In the genomic region with DNA sequence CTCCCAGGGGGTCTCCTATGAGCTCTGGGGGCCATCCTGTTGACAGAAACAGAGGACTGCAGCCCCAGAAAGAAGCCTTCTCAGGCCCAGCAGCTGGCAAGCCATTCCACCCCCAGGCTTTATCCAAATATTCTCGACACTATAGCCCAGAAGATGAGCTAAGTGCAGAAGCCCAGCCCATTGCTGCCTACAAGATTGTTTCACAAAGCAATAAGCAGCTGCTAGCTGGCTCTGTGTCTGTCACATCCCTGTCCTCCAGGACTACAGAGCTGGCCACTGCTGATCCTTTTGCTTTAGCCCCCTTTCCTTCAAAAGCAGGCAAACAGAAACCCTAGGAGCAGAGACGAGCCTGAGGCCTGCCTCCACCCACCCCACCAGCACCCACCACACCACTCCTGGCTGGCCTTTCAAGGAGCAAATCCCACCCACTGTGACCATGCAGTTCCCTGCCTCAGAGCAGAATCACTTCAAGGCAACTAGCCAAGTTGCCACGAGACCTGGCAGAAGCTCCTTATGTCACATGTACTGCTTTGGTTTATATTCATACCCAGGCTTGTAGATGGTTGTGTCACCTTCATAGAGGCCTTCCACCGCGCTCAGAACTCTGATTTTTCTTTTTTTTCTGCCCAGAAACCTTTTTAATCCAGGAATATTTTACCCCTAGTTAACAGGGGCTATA, we compare ENCODE assay signal across 9 mouse cellular contexts. TPM values are rescaled to one million over a fixed set of nuclear protein-coding genes. Genes with fewer than 3 reads are reported as not detected.
DNase-seq lines count a peak whose midpoint lies in the region; ATAC-seq and TF ChIP-seq lines count a peak whose summit lies in the region.
"Had no signal": no experiment of that assay in that cellular context is flagged by ENCODE, and none has a peak within 500 bp of the region (broad histone marks: within the 10 kb centered on the region; RNA-seq: fewer than 3 reads in every experiment).

No protein-coding gene starts in this region.

- H3K27ac ChIP-seq in forebrain, postnatal 0 days (ENCODE audit: low read depth, low read length): no peak overlapping the region
- H3K27ac ChIP-seq in forebrain, embryonic 11.5 days (ENCODE audit: low read depth, low read length): no peak overlapping the region
- H3K27ac ChIP-seq in lung, postnatal 0 days (ENCODE audit: low read length): no peak overlapping the region
- H3K27ac ChIP-seq in heart, embryonic 15.5 days: 0 out of 2 replicates have a peak overlapping the region, but pooled peaks have one; percentile 15

- H3K4me3 ChIP-seq in forebrain, postnatal 0 days (ENCODE audit: low read depth, low read length): no peak overlapping the region
- no peak overlapping the region for H3K4me3 ChIP-seq in forebrain, embryonic 11.5 days (ENCODE audit: low read depth, low read length)
- no peak overlapping the region for H3K4me3 ChIP-seq in lung, postnatal 0 days (ENCODE audit: low read depth, low read length)
- H3K4me3 ChIP-seq in heart, embryonic 15.5 days: no peak overlapping the region
- H3K4me3 ChIP-seq: megakaryocyte, embryonic 14.5 days had no signal

- TF ChIP-seq CTCF in forebrain, postnatal 0 days (IDR thresholded peaks at IDR 0.05; ENCODE audit: low read depth): no peak
- TF ChIP-seq CTCF in lung, postnatal 0 days (IDR thresholded peaks at IDR 0.05): no peak

- H3K36me3 ChIP-seq in forebrain, postnatal 0 days (ENCODE audit: insufficient read depth): peaks cover 26% of the 10 kb centered on the region
- peaks cover 7% of the 10 kb centered on the region; the same call in 1 of the 2 replicates for H3K36me3 ChIP-seq in forebrain, embryonic 11.5 days (ENCODE audit: control insufficient read depth, insufficient read depth, low read length)
- H3K36me3 ChIP-seq in lung, postnatal 0 days (ENCODE audit: insufficient read depth, low read length): peaks cover 18% of the 10 kb centered on the region; the same call in 1 of the 2 replicates
- H3K36me3 ChIP-seq in heart, embryonic 15.5 days: peaks cover 20% of the 10 kb centered on the region

- H3K4me2 ChIP-seq in forebrain, postnatal 0 days (ENCODE audit: low read depth): no peak overlapping the region
- no peak overlapping the region for H3K4me2 ChIP-seq in forebrain, embryonic 11.5 days (ENCODE audit: low read depth, low read length, severe bottlenecking)
- no peak overlapping the region for H3K4me2 ChIP-seq in lung, postnatal 0 days (replicated peaks; ENCODE audit: low read depth, low read length)
- no peak overlapping the region for H3K4me2 ChIP-seq in heart, embryonic 15.5 days

- intact Hi-C loops in left cerebral cortex, postnatal 4 days (cut with DNase I): loop anchor here (10.0 kb wide), 1 partner anchor 152 kb away; a partner anchor contains a TSS

- no peaks in the 10 kb centered on the region for H3K9me3 ChIP-seq in forebrain, postnatal 0 days (ENCODE audit: low read length)
- no peaks in the 10 kb centered on the region for H3K9me3 ChIP-seq in forebrain, embryonic 11.5 days (ENCODE audit: control insufficient read depth, low read length)
- H3K9me3 ChIP-seq in lung, postnatal 0 days (ENCODE audit: low read length): no peaks in the 10 kb centered on the region
- H3K9me3 ChIP-seq in heart, embryonic 15.5 days (replicated peaks): no peaks in the 10 kb centered on the region
- H3K9me3 ChIP-seq: megakaryocyte, embryonic 14.5 days had no signal

- TF ChIP-seq EP300 in lung, postnatal 0 days (IDR thresholded peaks at IDR 0.05): no peak

- WGBS in forebrain, postnatal 0 days: 67% methylated on average over 5 of the region's 5 CpGs
- WGBS in forebrain, embryonic 11.5 days: 83% methylated on average over 5 of the region's 5 CpGs
- WGBS in lung, postnatal 0 days: 85% methylated on average over 5 of the region's 5 CpGs
- 68% methylated on average over 5 of the region's 5 CpGs for WGBS in heart, embryonic 15.5 days

- no peaks in the 10 kb centered on the region for H3K4me1 ChIP-seq in forebrain, postnatal 0 days (ENCODE audit: insufficient read depth)
- H3K4me1 ChIP-seq in forebrain, embryonic 11.5 days (replicated peaks; ENCODE audit: control insufficient read depth, insufficient read depth, low read length): no peaks in the 10 kb centered on the region
- no peaks in the 10 kb centered on the region for H3K4me1 ChIP-seq in lung, postnatal 0 days (ENCODE audit: insufficient read depth, low read depth, low read length)
- peaks cover 19% of the 10 kb centered on the region for H3K4me1 ChIP-seq in heart, embryonic 15.5 days (replicated peaks)

- no peaks in the 10 kb centered on the region for H3K27me3 ChIP-seq in forebrain, postnatal 0 days (ENCODE audit: insufficient read depth, low read length)
- H3K27me3 ChIP-seq in forebrain, embryonic 11.5 days (ENCODE audit: control insufficient read depth, insufficient read depth, low read length): no peaks in the 10 kb centered on the region
- no peaks in the 10 kb centered on the region for H3K27me3 ChIP-seq in lung, postnatal 0 days (replicated peaks; ENCODE audit: insufficient read depth, low read length)
- H3K27me3 ChIP-seq in heart, embryonic 15.5 days: no peaks in the 10 kb centered on the region
- H3K27me3 ChIP-seq: megakaryocyte, embryonic 14.5 days had no signal

- no peak; the same call in 1 of the 2 replicates for ATAC-seq in forebrain, postnatal 0 days
- no peak for ATAC-seq in forebrain, embryonic 11.5 days (replicated peaks; ENCODE audit: low FRiP score)
- no peak for ATAC-seq in lung, postnatal 0 days
- ATAC-seq in heart, embryonic 15.5 days (replicated peaks; ENCODE audit: insufficient number of reproducible peaks, insufficient read depth, low FRiP score, low read depth): no peak

- DNase-seq in forebrain, postnatal 0 days: peak; percentile 13
- DNase-seq in forebrain, embryonic 11.5 days (ENCODE audit: low spot score): no peak
- DNase-seq in lung, postnatal 10 days: peak; percentile 74
- no peak for DNase-seq in lung, postnatal 0 days (ENCODE audit: low spot score)
- DNase-seq in left cerebral cortex, postnatal 4 days: peak; percentile 83
- no peak for DNase-seq in adrenal gland, adult 8-10 months
- DNase-seq in thymus, postnatal 4 days: no peak

- no peak overlapping the region for H3K9ac ChIP-seq in forebrain, postnatal 0 days
- H3K9ac ChIP-seq in forebrain, embryonic 11.5 days (ENCODE audit: low read length): no peak overlapping the region
- no peak overlapping the region for H3K9ac ChIP-seq in lung, postnatal 0 days (replicated peaks; ENCODE audit: low read depth)
- no peak overlapping the region for H3K9ac ChIP-seq in heart, embryonic 15.5 days

RNA-seq across cellular contexts. Expression of a gene that starts 12.3 kb away (rescaled TPM):
- 167 and 362 TPM in 2 replicates for total RNA-seq in forebrain, postnatal 0 days (2014; rRNA removed)
- polyA plus RNA-seq in forebrain, postnatal 0 days (2015; fragmentation: Nextera tagmentation; extraction: Ambion mirVana): 146 and 152 TPM in 2 replicates
- 88.8 and 92.4 TPM in 2 replicates for polyA plus RNA-seq in forebrain, embryonic 11.5 days (2014; fragmentation: Nextera tagmentation; extraction: Ambion mirVana)
- 70.7 and 72.9 TPM in 2 replicates for polyA plus RNA-seq in lung, postnatal 0 days (2015; fragmentation: Nextera tagmentation; extraction: Ambion mirVana)
- 90.5 and 97.4 TPM in 2 replicates for polyA plus RNA-seq in heart, embryonic 15.5 days (2015; fragmentation: Nextera tagmentation; extraction: Ambion mirVana)
- total RNA-seq in left cerebral cortex, postnatal 4 days (2021): 10 to 100 TPM; 61.7 to 61.8 TPM
- 10 to 100 TPM; 75.6 to 95.8 (median 82.6) TPM for total RNA-seq in adrenal gland, adult 8-10 months (2022)

RNA-seq across cellular contexts. Expression of a gene that starts 45.9 kb away (rescaled TPM):
- 34.0 and 43.0 TPM in 2 replicates for total RNA-seq in forebrain, postnatal 0 days (2014; rRNA removed)
- 12.5 and 16.5 TPM in 2 replicates for polyA plus RNA-seq in forebrain, postnatal 0 days (2015; fragmentation: Nextera tagmentation; extraction: Ambion mirVana)
- polyA plus RNA-seq in forebrain, embryonic 11.5 days (2014; fragmentation: Nextera tagmentation; extraction: Ambion mirVana): 17.4 and 18.8 TPM in 2 replicates
- polyA plus RNA-seq in lung, postnatal 0 days (2015; fragmentation: Nextera tagmentation; extraction: Ambion mirVana): 10.8 and 11.5 TPM in 2 replicates
- polyA plus RNA-seq in heart, embryonic 15.5 days (2015; fragmentation: Nextera tagmentation; extraction: Ambion mirVana): 8.6 and 9.7 TPM in 2 replicates
- 10 to 100 TPM; 89.1 to 91.0 TPM for total RNA-seq in left cerebral cortex, postnatal 4 days (2021)
- 10 to 100 TPM; 53.2 to 62.5 (median 55.0) TPM for total RNA-seq in adrenal gland, adult 8-10 months (2022)

Comparison
In these comparisons a context has a peak if more than half of its experiments do, and no peak if none do; other contexts are left out.
1. DNase-seq: peak in forebrain, postnatal 0 days (single experiment), lung, postnatal 10 days (single experiment) and left cerebral cortex, postnatal 4 days (single experiment); none in forebrain, embryonic 11.5 days (single experiment), lung, postnatal 0 days (single experiment), adrenal gland, adult 8-10 months (single experiment) and thymus, postnatal 4 days (single experiment).